Mouse (Mus musculus): ENCODE results near the gene Zfp385b.

Zfp385b gene

GRCm38 (mm10) chr2:77589205-77589901 lies 230.1 kb downstream of the Zfp385b start:
- no peak for DNase-seq (ENCODE audit: low spot score in 2 of 2)

GRCm38 (mm10) chr2:77587387-77587786 lies 232.1 kb downstream of the Zfp385b start:
- DNase-seq (ENCODE audit: low spot score in 2 of 2) = no peak

DNA sequence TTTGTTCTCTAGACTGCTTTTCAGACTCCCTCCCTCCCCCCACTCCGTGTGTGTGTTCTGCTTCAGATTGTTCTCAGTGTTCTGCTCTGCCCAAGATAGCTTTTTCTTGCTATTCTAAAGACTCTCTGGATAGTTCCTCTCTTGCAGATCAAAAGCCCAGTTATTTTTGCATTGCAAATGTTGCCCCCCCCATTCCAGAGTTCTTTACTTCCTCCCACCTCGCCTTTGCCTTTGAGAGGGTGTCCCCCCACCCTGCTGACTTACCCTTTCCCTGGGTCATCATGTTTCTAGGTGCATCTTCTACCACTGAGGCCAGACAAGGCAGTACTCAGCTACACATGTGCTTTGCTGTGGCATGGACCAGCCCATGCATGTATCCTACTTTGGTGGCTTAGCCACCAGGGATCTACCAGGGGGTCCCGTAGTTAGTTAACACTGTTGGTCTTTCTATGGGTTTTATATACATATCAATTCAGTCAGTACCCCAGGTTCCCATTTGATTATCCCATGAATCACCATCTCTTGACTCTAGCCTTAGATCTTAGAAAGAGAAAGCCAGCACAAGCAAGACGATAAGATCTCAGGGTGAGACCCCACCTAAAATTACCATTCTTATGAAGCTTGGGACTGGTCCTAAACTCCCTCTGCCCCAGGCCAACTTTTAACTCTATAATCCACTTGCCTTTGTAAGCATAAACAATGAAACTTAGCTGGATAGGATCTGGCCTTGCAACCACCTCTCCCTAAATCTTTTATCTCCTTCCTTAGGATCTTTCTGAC lies 232.7 kb downstream of the Zfp385b start:
- DNase-seq (ENCODE audit: low spot score in 2 of 2) = no peak

GRCm38 (mm10) chr2:77583586-77583985 lies 235.9 kb downstream of the Zfp385b start:
- no peak for DNase-seq (ENCODE audit: low spot score in 2 of 2)

DNA sequence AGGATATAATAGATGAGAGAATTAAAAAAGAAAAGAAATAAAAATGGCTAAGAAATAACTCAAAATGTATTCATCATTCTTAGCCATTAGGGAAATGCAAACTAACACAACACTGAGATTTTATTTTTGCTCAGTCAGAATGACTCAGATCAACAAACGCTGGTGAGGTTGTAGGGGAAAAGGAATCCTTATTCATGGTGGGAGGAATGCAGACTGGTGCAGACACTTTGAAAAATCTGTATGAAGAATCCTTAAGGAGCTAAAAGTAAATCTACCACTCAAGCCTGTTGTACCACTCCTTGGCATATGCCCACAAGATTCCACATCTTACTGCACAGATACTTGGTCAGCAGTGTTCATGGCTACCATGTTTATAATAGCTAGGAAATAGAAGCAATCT lies 242.9 kb downstream of the Zfp385b start:
- no peak for DNase-seq (ENCODE audit: low spot score in 2 of 2)

DNA sequence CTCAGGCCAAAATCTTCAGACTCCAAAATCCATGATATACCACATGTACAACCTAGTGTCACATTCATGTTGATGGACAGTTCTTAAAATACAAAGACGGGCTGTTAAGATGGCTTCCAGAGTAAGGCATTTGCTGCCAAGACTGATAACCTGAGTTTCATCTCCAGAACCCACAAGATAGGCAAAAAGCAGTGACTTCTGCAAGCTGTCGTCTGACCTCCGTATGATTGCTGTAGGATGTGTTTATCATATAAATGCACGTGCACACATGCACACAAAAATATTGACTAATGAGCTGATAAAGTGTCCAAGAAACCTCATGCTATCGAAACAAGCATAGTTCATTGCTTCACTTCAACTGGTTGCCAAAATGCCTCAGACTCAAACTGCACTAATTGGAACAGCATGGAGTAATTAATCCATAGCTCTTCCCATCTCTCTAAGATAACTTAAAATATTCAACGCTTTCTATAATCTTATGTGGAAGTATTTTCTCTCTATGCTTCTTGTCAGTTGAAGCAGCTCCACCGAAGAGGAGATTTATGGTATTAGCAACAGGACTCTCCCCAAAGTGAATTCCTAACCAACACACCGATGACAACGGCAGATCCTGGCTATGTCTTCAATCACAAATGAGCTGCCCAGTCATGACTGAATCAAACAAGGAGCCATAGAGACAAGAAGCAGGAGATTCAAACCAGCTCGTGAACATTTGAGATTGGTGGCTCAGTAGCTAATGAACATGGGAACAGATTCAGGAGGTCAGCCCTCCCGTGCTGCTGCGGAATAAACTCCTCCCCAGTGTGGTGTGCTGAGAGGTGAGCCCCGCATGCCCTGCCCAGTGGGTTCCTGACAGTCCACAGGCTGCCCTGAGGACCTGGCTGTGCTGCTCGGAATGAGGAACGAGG lies 251.7 kb downstream of the Zfp385b start:
- DNase-seq (ENCODE audit: low spot score in 2 of 2) = no peak

DNA sequence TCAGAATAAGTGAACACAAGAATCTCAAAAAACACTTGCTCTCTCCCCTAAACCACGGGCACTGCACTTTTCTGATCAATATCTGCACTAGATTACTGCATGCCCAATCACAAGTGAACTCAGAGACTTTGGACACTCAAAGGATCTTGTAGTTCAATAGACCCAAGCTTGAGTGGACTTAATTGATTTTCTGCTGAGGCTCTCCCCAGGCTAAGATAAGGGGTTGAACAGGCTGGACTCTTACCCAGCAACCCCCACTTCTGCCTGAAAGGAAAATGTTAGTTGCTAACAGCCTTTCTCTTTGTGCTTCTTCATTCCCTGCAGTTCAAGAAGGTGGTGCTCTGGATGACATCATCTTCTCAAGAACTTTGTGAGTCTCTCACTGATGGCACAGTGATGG lies 255.7 kb downstream of the Zfp385b start:
- DNase-seq (ENCODE audit: low spot score in 2 of 2) = no peak

- no peak for DNase-seq (ENCODE audit: low spot score in 2 of 2)
Observed at GRCm38 (mm10) chr2:77561941-77562340, 257.5 kb downstream of the Zfp385b start.

GRCm38 (mm10) chr2:77556938-77557337 lies 262.5 kb downstream of the Zfp385b start:
- no peak for DNase-seq (ENCODE audit: low spot score in 2 of 2)

GRCm38 (mm10) chr2:77555980-77556379 lies 263.5 kb downstream of the Zfp385b start:
- no peak for DNase-seq (ENCODE audit: low spot score in 2 of 2)

GRCm38 (mm10) chr2:77552675-77553074 lies 266.8 kb downstream of the Zfp385b start:
- DNase-seq (ENCODE audit: low spot score in 2 of 2) = no peak

DNA sequence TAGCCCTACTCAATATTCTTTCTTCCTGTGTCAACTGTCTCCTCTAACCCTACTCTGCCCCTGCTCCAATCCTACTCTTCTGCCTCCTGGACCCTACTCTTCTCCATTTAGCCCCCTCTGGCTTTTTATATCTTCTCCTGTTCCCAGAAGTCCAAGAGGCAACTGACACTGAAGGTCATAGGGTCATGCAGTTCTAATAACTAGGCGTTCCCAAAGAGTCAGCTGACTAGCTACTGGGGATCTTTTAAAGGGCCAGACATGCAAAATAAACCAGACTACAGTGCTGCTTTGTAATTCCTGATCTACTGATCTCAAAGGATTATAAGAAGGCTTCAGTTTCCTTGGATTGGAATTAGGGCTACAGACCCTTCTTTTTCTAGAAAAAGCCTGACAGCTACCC lies 276.1 kb downstream of the Zfp385b start:
- no peak for DNase-seq (ENCODE audit: low spot score in 2 of 2)

DNA sequence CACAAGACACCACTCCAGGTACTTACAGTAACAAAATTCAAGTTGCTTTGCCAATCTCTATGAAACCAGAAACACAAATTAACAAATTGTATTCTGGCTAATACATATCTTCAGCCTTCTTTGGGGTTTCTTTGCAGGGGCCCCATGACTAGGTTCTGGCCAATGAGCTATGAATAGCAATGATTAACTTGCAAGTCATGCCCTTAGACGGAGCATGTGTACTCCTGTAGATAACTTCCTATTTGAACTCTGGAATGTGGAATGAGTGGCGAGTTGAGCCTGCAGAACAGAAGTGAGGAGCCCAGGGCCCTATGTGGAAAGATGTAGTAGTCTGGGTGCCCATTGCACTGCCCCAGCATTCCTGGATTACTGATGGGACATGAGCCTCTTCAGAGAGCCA lies 276.8 kb downstream of the Zfp385b start:
- DNase-seq (ENCODE audit: low spot score in 2 of 2) = no peak

DNA sequence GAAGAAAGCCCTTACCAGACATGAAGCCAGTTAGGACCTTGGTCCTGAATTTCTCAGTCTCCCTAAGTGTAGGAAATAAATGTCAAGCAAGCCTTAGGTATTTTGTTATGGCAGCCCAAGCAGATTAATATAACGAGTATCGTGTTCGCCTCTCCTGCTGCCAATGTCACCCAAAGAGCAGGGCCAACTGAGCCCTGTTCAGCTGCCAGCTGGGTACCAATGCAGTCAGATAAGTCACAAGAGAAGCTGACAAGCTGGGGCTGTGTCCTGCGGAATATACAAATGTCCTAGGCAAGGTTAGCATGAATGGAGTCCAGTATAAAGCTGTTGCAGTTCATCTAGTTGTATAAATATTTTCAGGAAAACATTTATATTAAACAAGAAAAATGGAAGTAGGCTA lies 277.8 kb downstream of the Zfp385b start:
- DNase-seq (ENCODE audit: low spot score in 2 of 2) = no peak

- no peak for DNase-seq (ENCODE audit: low spot score in 2 of 2)
Observed at GRCm38 (mm10) chr2:77540860-77541259, 278.6 kb downstream of the Zfp385b start.

GRCm38 (mm10) chr2:77536556-77536955 lies 282.9 kb downstream of the Zfp385b start:
- no peak for DNase-seq (ENCODE audit: low spot score in 2 of 2)

- no peak for DNase-seq (ENCODE audit: low spot score in 2 of 2)
Observed at GRCm38 (mm10) chr2:77528079-77528752, 291.2 kb downstream of the Zfp385b start.

DNA sequence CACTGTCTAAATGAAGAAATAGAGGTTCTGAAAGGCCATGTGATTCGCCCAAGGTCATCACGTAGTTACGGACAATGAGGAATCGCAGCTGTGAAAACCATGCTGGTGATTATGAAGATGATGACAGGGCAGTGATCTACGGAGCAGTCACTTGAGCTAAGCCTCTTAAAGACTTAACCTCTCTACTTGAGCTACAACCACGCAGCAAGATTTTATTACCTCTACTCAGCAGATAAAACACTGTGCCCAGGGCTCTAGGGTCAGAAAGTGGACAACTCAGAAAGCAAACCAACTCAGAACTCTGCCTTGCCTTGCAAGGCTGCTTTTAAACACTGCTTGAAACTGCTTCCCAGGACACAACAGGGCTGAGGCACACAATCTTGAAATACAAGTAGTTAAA lies 291.8 kb downstream of the Zfp385b start:
- no peak for DNase-seq (ENCODE audit: low spot score in 2 of 2)

GRCm38 (mm10) chr2:77526803-77527202 lies 292.6 kb downstream of the Zfp385b start:
- no peak for DNase-seq (ENCODE audit: low spot score in 2 of 2)

DNA sequence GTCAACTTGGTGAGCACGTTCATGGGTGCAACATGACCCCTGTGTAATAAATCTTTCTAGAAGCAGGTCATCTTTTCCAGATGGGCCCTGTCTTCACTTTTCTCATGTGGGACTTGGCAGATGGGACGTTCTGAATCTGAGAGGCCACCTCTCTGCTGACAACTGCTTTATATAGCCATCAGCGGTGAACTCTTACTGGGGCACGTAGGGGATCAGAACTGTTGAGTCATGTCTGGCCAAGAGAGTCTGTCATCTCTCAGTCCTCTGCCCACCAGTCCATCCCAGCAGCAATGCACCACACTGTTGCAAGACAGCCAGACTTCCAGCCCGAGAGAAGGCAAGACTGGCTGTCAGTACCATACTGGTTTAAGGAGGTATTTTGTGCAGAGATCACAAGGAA lies 293.1 kb downstream of the Zfp385b start:
- DNase-seq (ENCODE audit: low spot score in 2 of 2) = no peak

DNA sequence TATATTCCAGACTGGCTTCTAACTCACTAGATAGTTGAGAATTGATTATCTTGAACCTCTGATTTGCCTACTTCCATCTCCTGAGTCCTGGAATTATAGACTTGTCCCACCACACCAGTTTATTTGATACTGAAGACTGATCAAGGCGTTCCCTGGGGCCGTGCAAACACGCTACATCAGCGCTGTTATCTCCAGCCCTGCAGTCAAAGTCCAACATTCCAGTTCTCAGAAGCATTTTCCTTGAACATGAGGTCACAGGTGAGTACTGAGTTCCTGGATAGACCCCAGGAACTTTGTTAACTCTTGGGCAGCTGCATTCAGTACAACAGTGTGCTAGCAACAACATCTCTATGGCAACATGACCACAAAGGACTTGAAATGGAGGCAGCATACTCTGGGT lies 297.2 kb downstream of the Zfp385b start:
- no peak for DNase-seq (ENCODE audit: low spot score in 2 of 2)

- DNase-seq (ENCODE audit: low spot score in 2 of 2) = no peak
Observed at GRCm38 (mm10) chr2:77519341-77519740, 300.1 kb downstream of the Zfp385b start.
